1 mouse cellular context compared by ENCODE assay signal in the genomic region with DNA sequence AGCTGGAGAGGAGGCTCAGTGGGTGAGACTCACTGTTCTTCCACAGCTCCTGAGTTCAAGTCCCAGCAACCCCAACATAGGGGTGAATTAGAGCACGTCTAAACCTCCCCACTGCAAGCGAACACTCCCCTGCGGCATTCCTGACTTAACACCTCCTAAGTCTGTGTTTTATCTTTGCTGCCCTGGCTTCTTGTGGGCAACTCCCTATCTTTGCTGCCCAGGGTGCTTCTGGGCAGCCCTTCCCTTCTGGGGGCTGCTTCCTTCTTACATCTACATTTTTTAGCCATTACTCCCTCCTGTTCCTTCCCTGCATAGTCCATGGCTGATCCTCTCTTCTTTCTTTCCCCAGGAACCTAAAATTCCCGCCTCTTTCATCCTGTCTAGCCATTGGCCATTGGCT.
TF ChIP-seq lines count a peak whose summit lies in the region.

No protein-coding gene starts in this region.

TF ChIP-seq in MEL, 35 proteins besides CTCF, POLR2A, EP300 and RAD21 (continued from another document):
- TF ChIP-seq TCF12 (IDR thresholded peaks at IDR 0.05; ENCODE audit: low read depth, low read length) (peak; percentile 78), MYB (IDR thresholded peaks at IDR 0.05; ENCODE audit: low read depth, low read length) (no peak), GATA1 (IDR thresholded peaks at IDR 0.05; ENCODE audit: low read depth, low read length) (peak; percentile 64; the same call in 1 of the 2 replicates), JUND (IDR thresholded peaks at IDR 0.05; ENCODE audit: low read depth, low read length) (no peak), MAX (IDR thresholded peaks at IDR 0.05; ENCODE audit: low read length) (no peak), POLR2AphosphoS5 (IDR thresholded peaks at IDR 0.05; ENCODE audit: borderline replicate concordance, low read depth, low read length) (no peak), USF2 (IDR thresholded peaks at IDR 0.05; ENCODE audit: borderline replicate concordance in 1 of 2, insufficient read depth in 1 of 2, low read depth in 1 of 2, low read length in 2 of 2) (no peak), MYC (IDR thresholded peaks at IDR 0.05; ENCODE audit: low read depth, low read length) (no peak), TAL1 (IDR thresholded peaks at IDR 0.05; ENCODE audit: low read length) (peak; percentile 85), SMC3 (IDR thresholded peaks at IDR 0.05; ENCODE audit: low read depth, low read length) (no peak), ELF1 (IDR thresholded peaks at IDR 0.05; ENCODE audit: low read depth, low read length) (0 out of 2 replicates have a peak, but pooled peaks have one; percentile 9), UBTF (IDR thresholded peaks at IDR 0.05; ENCODE audit: borderline replicate concordance, insufficient read depth, low read depth, low read length) (no peak), ETS1 (IDR thresholded peaks at IDR 0.05; ENCODE audit: low read depth, low read length) (no peak), MAFK (IDR thresholded peaks at IDR 0.05; ENCODE audit: borderline replicate concordance, low read depth, low read length) (no peak), HCFC1 (IDR thresholded peaks at IDR 0.05; ENCODE audit: low read depth, low read length) (no peak), MXI1 (IDR thresholded peaks at IDR 0.05; ENCODE audit: low read depth, low read length) (no peak), GABPA (IDR thresholded peaks at IDR 0.05; ENCODE audit: low read depth, low read length) (no peak), ZKSCAN1 (IDR thresholded peaks at IDR 0.05; ENCODE audit: low read depth, low read length) (no peak)
